9 mouse cellular contexts compared by ENCODE assay signal in the genomic region with DNA sequence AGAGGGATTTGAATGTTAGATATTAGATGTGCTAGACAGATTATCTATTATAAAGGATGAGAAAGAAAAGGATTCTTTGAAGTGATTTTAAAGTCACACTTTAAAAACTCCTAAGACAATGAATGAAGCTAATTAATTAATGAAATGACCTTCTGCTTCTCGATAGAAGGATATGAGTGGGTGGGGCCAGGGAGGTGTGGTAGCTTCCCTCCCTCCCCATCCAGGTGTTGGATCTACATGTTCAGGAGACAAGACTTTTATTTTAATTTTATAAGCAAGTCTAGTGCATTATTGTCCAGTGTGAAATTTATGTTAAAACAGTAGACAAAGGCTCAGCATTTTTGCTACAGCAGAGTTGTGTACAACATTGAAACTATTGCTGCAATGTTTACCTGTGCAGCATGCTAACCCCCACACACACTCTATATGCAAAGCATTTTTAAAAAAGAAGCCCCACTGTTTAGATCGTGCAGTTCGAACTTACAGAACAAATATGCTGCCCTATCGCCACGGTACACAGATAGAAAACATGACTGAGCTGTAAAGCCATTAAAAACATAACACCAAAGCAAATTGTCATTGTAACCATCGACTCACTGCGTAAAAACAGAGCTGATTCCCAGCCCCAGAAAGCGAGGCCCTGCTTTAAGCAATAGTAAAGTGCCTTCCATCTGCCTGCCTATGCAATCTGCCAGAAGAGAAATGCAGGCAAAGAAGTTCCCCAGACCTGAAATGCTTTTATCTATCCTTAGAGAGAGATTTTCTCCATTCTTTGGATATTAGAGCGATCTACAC.
DNase-seq lines count a peak whose midpoint lies in the region; ATAC-seq and TF ChIP-seq lines count a peak whose summit lies in the region.
"Had no signal": no experiment of that assay in that cellular context is flagged by ENCODE, and none has a peak within 500 bp of the region (broad histone marks: within the 10 kb centered on the region; RNA-seq: fewer than 3 reads in every experiment).

No protein-coding gene starts in this region.

- no peak overlapping the region for H3K9ac ChIP-seq in heart, adult 2 months (ENCODE audit: low read depth, low read length)
- H3K9ac ChIP-seq in CH12.LX (ENCODE audit: insufficient read depth, low read depth) = peak overlapping the region; percentile 87
- peak overlapping the region; percentile 87 for H3K9ac ChIP-seq in forebrain, embryonic 11.5 days (ENCODE audit: low read length)
- H3K9ac ChIP-seq in limb, embryonic 12.5 days (replicated peaks) = no peak overlapping the region

- no peak for TF ChIP-seq RAD21 in CH12.LX (IDR thresholded peaks at IDR 0.05; ENCODE audit: low read depth, low read length)

- H3K27ac ChIP-seq in heart, adult 2 months = no peak overlapping the region
- peak overlapping the region; percentile 90 for H3K27ac ChIP-seq in CH12.LX (ENCODE audit: insufficient read depth, low read depth)
- H3K27ac ChIP-seq in forebrain, embryonic 11.5 days (ENCODE audit: low read depth, low read length) = peak overlapping the region; percentile 99
- H3K27ac ChIP-seq in limb, embryonic 12.5 days = no peak overlapping the region

- no peak for TF ChIP-seq CTCF in heart, adult 2 months (IDR thresholded peaks at IDR 0.05)
- TF ChIP-seq CTCF in CH12.LX (conservative IDR thresholded peaks at IDR 0.05 in 1 of 2, IDR thresholded peaks at IDR 0.05 in 1 of 2; ENCODE audit: low read depth in 2 of 2, low read length in 2 of 2) = no peak

- in situ Hi-C loops in CH12.LX (cut with MboI; ENCODE audit: low pct_ligation_motif_present, low pct_unique_long_range_greater_than_20kb, low sequenced_read_pairs) = loop anchor here (10.0 kb wide), 1 partner anchor 608 kb away; no protein-coding TSS in a partner anchor

- H3K4me2 ChIP-seq in CH12.LX (ENCODE audit: insufficient read depth, low read depth, poor library complexity, severe bottlenecking) = peak overlapping the region; percentile 83; the same call in 1 of the 2 replicates
- peak overlapping the region; percentile 77 for H3K4me2 ChIP-seq in forebrain, embryonic 11.5 days (ENCODE audit: low read depth, low read length, severe bottlenecking)
- peak overlapping the region; percentile 3; the same call in 1 of the 2 replicates for H3K4me2 ChIP-seq in limb, embryonic 12.5 days

- 12% methylated on average over 9 of the region's 9 CpGs for WGBS in heart, adult 2 months
- 2% methylated on average over 9 of the region's 9 CpGs for WGBS in forebrain, embryonic 11.5 days
- WGBS in limb, embryonic 12.5 days = 2% methylated on average over 9 of the region's 9 CpGs

- no peaks in the 10 kb centered on the region for H3K36me3 ChIP-seq in heart, adult 2 months (ENCODE audit: control insufficient read depth, insufficient read depth, low read length)
- peaks cover 0 to 33% of the 10 kb centered on the region in 2 experiments for H3K36me3 ChIP-seq in CH12.LX (replicated peaks in 1 of 2; ENCODE audit: control insufficient read depth in 1 of 2, insufficient read depth in 1 of 2, low read length in 1 of 2)
- peaks cover 6% of the 10 kb centered on the region; the same call in 1 of the 2 replicates for H3K36me3 ChIP-seq in forebrain, embryonic 11.5 days (ENCODE audit: control insufficient read depth, insufficient read depth, low read length)
- no peaks in the 10 kb centered on the region for H3K36me3 ChIP-seq in limb, embryonic 12.5 days

- H3K9me3 ChIP-seq in CH12.LX (replicated peaks; ENCODE audit: low read length) = no peaks in the 10 kb centered on the region
- no peaks in the 10 kb centered on the region for H3K9me3 ChIP-seq in forebrain, embryonic 11.5 days (ENCODE audit: control insufficient read depth, low read length)
- H3K9me3 ChIP-seq in limb, embryonic 12.5 days = no peaks in the 10 kb centered on the region

- H3K4me1 ChIP-seq in heart, adult 2 months (ENCODE audit: control insufficient read depth, insufficient read depth, low read length) = no peaks in the 10 kb centered on the region
- peaks cover 0 to 24% of the 10 kb centered on the region in 2 experiments; a peak in 2 of 4 replicates for H3K4me1 ChIP-seq in CH12.LX (ENCODE audit: control insufficient read depth in 1 of 2, insufficient read depth in 2 of 2)
- no peaks in the 10 kb centered on the region for H3K4me1 ChIP-seq in forebrain, embryonic 11.5 days (replicated peaks; ENCODE audit: control insufficient read depth, insufficient read depth, low read length)
- H3K4me1 ChIP-seq in limb, embryonic 12.5 days (replicated peaks) = no peaks in the 10 kb centered on the region; the same call in 1 of the 2 replicates

- ATAC-seq in forebrain, embryonic 11.5 days (replicated peaks; ENCODE audit: low FRiP score) = no peak
- ATAC-seq in limb, embryonic 12.5 days (ENCODE audit: insufficient number of reproducible peaks, insufficient read depth, low FRiP score, low TSS enrichment, low read depth) = no peak
- no peak for ATAC-seq in megakaryocyte progenitor cell, adult 5-6 weeks (replicated peaks; ENCODE audit: poor library complexity)

- no peak overlapping the region for H3K4me3 ChIP-seq in heart, adult 2 months
- H3K4me3 ChIP-seq in CH12.LX (replicated peaks in 1 of 3; ENCODE audit: low read depth in 2 of 3, low read length in 2 of 3, poor library complexity in 1 of 3) = peak overlapping the region in 2 of 3 experiments; percentile 59 to 92
- H3K4me3 ChIP-seq in forebrain, embryonic 11.5 days (ENCODE audit: low read depth, low read length) = peak overlapping the region; percentile 54
- H3K4me3 ChIP-seq in limb, embryonic 12.5 days (replicated peaks) = no peak overlapping the region

- H3K27me3 ChIP-seq in heart, adult 2 months (ENCODE audit: control insufficient read depth, insufficient read depth, low read length) = peaks cover 21% of the 10 kb centered on the region
- no peaks in the 10 kb centered on the region for H3K27me3 ChIP-seq in CH12.LX (replicated peaks)
- no peaks in the 10 kb centered on the region for H3K27me3 ChIP-seq in forebrain, embryonic 11.5 days (ENCODE audit: control insufficient read depth, insufficient read depth, low read length)
- H3K27me3 ChIP-seq in limb, embryonic 12.5 days = peaks cover 63% of the 10 kb centered on the region

- TF ChIP-seq EP300 in heart, adult 2 months (IDR thresholded peaks at IDR 0.05; ENCODE audit: insufficient read depth, low read depth, low read length) = no peak
- TF ChIP-seq EP300 in CH12.LX (IDR thresholded peaks at IDR 0.05; ENCODE audit: low read length) = no peak

- TF ChIP-seq POLR2A in heart, adult 2 months (IDR thresholded peaks at IDR 0.05; ENCODE audit: insufficient read depth, low read depth, low read length) = no peak
- no peak for TF ChIP-seq POLR2A in CH12.LX (IDR thresholded peaks at IDR 0.05; ENCODE audit: low read depth, low read length)

- dilution Hi-C loops in CH12.LX (cut with MboI; ENCODE audit: extremely low pct_ligation_motif_present, extremely low pct_unique_long_range_greater_than_20kb, low sequenced_read_pairs) = no loop called here

- no peaks in the 10 kb centered on the region for H3K79me2 ChIP-seq in heart, adult 2 months (replicated peaks; ENCODE audit: control insufficient read depth, insufficient read depth, low read length)
- H3K79me2 ChIP-seq in CH12.LX (replicated peaks; ENCODE audit: control insufficient read depth, extremely low read depth, insufficient read depth, poor library complexity, severe bottlenecking) = peaks cover 15% of the 10 kb centered on the region

- intact Hi-C loops in heart, adult 2 months (cut with DNase I) = loop anchor here (10.0 kb wide), 1 partner anchor 488 kb away; a partner anchor contains a TSS

- DNase-seq in heart, adult 11 months = peak; percentile 60
- no peak for DNase-seq in heart, adult 2 months
- DNase-seq in CH12.LX (ENCODE audit: extremely low read depth) = no peak
- no peak for DNase-seq in forebrain, embryonic 11.5 days (ENCODE audit: low spot score)
- no peak for DNase-seq in adipocyte (ENCODE audit: low spot score)
- DNase-seq in spleen, adult 18-20 months = no peak
- DNase-seq: adrenal gland, adult 8-10 months had no signal

TF ChIP-seq in CH12.LX, 34 proteins besides CTCF, POLR2A, EP300 and RAD21:
- TF ChIP-seq NRF1 (IDR thresholded peaks at IDR 0.05; ENCODE audit: low read depth, low read length) (no peak), ZNF384 (IDR thresholded peaks at IDR 0.05; ENCODE audit: low read depth, low read length) (no peak), KAT2A (IDR thresholded peaks at IDR 0.05; ENCODE audit: insufficient replicate concordance, low read length) (no peak), MXI1 (IDR thresholded peaks at IDR 0.05; ENCODE audit: low read depth, low read length) (peak; percentile 15; the same call in 1 of the 2 replicates), UBTF (IDR thresholded peaks at IDR 0.05; ENCODE audit: low read depth, low read length) (no peak), TBP (conservative IDR thresholded peaks at IDR 0.05; ENCODE audit: low read depth, low read length) (no peak), MAZ (IDR thresholded peaks at IDR 0.05; ENCODE audit: low read depth, low read length) (no peak), JUN (IDR thresholded peaks at IDR 0.05; ENCODE audit: insufficient read depth, low read depth, low read length) (no peak), MEF2A (IDR thresholded peaks at IDR 0.05; ENCODE audit: borderline replicate concordance, low read depth, low read length) (no peak), ETS1 (conservative IDR thresholded peaks at IDR 0.05; ENCODE audit: low read depth, low read length) (no peak), ZC3H11A (IDR thresholded peaks at IDR 0.05; ENCODE audit: low read depth, low read length) (no peak), CHD1 (IDR thresholded peaks at IDR 0.05; ENCODE audit: low read depth, low read length) (0 out of 2 replicates have a peak, but pooled peaks have one; percentile 61), MAFK (IDR thresholded peaks at IDR 0.05; ENCODE audit: insufficient replicate concordance, low read length) (no peak), MAX (IDR thresholded peaks at IDR 0.05; ENCODE audit: low read length) (peak; percentile 20; the same call in 1 of the 2 replicates), USF1 (IDR thresholded peaks at IDR 0.05; ENCODE audit: low read depth, low read length) (no peak), JUND (conservative IDR thresholded peaks at IDR 0.05; ENCODE audit: low read depth, low read length) (no peak)

Comparison
In these comparisons a context has a peak if more than half of its experiments do, and no peak if none do; other contexts are left out.
1. H3K27ac ChIP-seq: peak in CH12.LX (single experiment) and forebrain, embryonic 11.5 days (single experiment); none in heart, adult 2 months (single experiment) and limb, embryonic 12.5 days (single experiment).
2. H3K4me3 ChIP-seq: peak in CH12.LX (2 of 3) and forebrain, embryonic 11.5 days (single experiment); none in heart, adult 2 months (single experiment) and limb, embryonic 12.5 days (single experiment).
3. H3K9ac ChIP-seq: peak in CH12.LX (single experiment) and forebrain, embryonic 11.5 days (single experiment); none in heart, adult 2 months (single experiment) and limb, embryonic 12.5 days (single experiment).
4. H3K4me2 ChIP-seq: peak in every context shown above with its lines; median percentile 83 in CH12.LX; 77 in forebrain, embryonic 11.5 days; 3 in limb, embryonic 12.5 days.